Mouse (Mus musculus): ENCODE results near the gene Kcns3. TPM values are rescaled to one million over a fixed set of nuclear protein-coding genes. Genes with fewer than 3 reads are reported as not detected.

Kcns3 gene
- polyA plus RNA-seq, 1 experiment: 9.1 TPM

DNA sequence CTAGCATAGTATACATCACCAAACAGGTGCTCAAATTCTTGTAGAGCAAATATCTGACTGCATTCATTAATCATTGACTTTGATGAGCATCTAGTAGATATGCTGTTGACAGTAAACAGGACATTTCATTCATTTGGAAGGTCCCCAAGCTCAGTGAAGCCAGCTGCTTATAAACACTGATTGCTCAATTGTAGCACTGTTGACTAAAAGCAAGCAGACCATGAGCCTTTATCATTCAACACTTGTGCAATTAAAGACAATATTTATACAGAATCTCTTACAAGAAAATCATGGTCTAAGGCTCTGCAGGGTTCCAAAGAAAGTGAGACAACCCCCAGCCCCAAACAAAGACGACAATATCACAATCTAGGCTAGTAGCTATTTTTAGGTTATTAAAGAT is 6.0 kb downstream of the Kcns3 start:
- TF ChIP-seq POLR2A (IDR thresholded peaks at IDR 0.05; ENCODE audit: borderline replicate concordance, insufficient read depth, low read length) (no peak), CTCF (IDR thresholded peaks at IDR 0.05; ENCODE audit: borderline replicate concordance, insufficient read depth, low read depth, low read length) (no peak)

DNA sequence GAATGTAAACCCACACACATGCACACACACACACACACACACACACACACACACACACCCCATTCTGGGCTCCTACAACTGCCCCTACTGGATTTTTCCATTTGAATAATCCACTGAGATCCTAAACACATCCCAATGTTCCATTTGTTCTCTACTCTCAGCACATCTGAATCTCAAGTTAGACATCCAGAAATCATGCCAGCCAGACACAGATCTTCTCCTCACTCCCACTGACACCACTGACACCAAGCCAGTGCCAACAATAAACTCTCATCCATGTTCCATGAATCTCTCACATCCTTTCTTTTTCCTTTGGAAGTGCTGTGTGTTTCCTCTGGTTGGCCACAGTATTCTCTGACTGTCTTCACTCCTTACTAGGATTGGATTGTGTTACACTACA is 18.4 kb downstream of the Kcns3 start:
- H3K4me1 ChIP-seq (ENCODE audit: control insufficient read depth, insufficient read depth, low read length): no peaks in the 10 kb centered on the region
- no peak overlapping the region for H3K27ac ChIP-seq (ENCODE audit: insufficient read depth, low read length)
- TF ChIP-seq CTCF (IDR thresholded peaks at IDR 0.05; ENCODE audit: borderline replicate concordance, insufficient read depth, low read depth, low read length): no peak
- TF ChIP-seq POLR2A (IDR thresholded peaks at IDR 0.05; ENCODE audit: borderline replicate concordance, insufficient read depth, low read length): no peak

More for the DNA sequence above, 6.0 kb downstream of the Kcns3 start:
- DNase-seq: no peak
- no peaks in the 10 kb centered on the region; the same call in 1 of the 2 replicates for H3K27me3 ChIP-seq (ENCODE audit: control insufficient read depth, insufficient read depth, low read length)
- 70% methylated on average over 1 of the region's 1 CpGs for WGBS
- H3K4me1 ChIP-seq (ENCODE audit: control insufficient read depth, insufficient read depth, low read length): no peaks in the 10 kb centered on the region
- H3K4me3 ChIP-seq (replicated peaks; ENCODE audit: insufficient read depth, low read depth, low read length): no peak overlapping the region
- H3K27ac ChIP-seq (ENCODE audit: insufficient read depth, low read length): no peak overlapping the region

DNA sequence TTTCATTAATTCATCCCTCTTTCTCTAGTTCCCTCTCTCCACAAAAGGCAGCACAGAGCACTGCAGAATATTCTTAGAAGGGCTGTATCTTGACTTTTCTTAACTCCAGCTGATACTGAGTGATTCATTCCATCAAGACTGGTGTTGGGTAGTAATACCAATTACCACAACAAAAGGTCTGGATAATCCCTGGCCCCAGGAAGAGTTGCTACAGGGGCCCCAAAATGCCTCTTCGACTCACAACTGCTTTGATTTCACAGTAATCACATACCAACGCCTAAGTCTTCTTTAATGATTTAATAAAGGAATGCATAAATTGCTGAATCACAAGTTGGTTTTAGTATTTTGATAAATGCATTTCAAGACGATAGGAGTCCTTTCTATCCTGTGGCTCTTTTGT is 21.7 kb downstream of the Kcns3 start:
- Histone ChIP-seq H3K4me3 (replicated peaks; ENCODE audit: insufficient read depth, low read depth, low read length) (no peak overlapping the region), H3K27ac (ENCODE audit: insufficient read depth, low read length) (no peak overlapping the region), H3K27me3 (ENCODE audit: control insufficient read depth, insufficient read depth, low read length) (no peaks in the 10 kb centered on the region), H3K4me1 (ENCODE audit: control insufficient read depth, insufficient read depth, low read length) (no peaks in the 10 kb centered on the region)
- DNase-seq: no peak
- 32% methylated on average over 3 of the region's 3 CpGs for WGBS
- TF ChIP-seq POLR2A (IDR thresholded peaks at IDR 0.05; ENCODE audit: borderline replicate concordance, insufficient read depth, low read length) (no peak), CTCF (IDR thresholded peaks at IDR 0.05; ENCODE audit: borderline replicate concordance, insufficient read depth, low read depth, low read length) (no peak)

More for the DNA sequence above, 18.4 kb downstream of the Kcns3 start:
- no peak overlapping the region for H3K4me3 ChIP-seq (replicated peaks; ENCODE audit: insufficient read depth, low read depth, low read length)
- no peak for DNase-seq
- no peaks in the 10 kb centered on the region for H3K27me3 ChIP-seq (ENCODE audit: control insufficient read depth, insufficient read depth, low read length)

DNA sequence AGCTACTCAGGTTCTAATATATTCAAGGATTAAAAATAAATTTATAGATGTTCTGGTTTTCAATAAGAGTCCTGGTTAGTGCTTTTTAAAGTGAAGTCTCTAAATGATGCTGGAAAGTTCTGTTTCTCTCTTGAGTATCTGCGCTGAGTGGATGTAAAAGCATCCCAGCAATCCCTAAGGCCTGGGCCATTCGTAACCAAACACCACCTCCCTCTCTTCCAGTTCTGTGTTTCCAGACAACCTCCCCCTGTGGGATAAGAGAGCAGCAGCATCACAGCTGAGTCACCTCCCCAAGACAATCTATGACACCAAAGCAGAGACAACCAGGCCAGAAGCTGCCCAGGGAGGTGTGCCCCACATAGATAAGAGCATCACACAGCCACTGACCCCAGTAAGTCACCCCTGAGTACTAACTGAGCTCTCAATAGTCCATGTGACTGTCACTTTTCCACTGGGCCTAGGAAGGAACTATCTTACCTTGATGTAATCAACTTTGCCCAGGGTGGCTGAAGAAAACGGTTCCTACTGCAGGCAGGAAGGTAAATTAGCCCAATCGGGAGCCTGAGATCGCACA is 24.6 kb downstream of the Kcns3 start:
- no peaks in the 10 kb centered on the region for H3K27me3 ChIP-seq (ENCODE audit: control insufficient read depth, insufficient read depth, low read length)
- H3K4me1 ChIP-seq (ENCODE audit: control insufficient read depth, insufficient read depth, low read length): no peaks in the 10 kb centered on the region
- no peak overlapping the region for H3K27ac ChIP-seq (ENCODE audit: insufficient read depth, low read length)
- TF ChIP-seq POLR2A (IDR thresholded peaks at IDR 0.05; ENCODE audit: borderline replicate concordance, insufficient read depth, low read length) (no peak), CTCF (IDR thresholded peaks at IDR 0.05; ENCODE audit: borderline replicate concordance, insufficient read depth, low read depth, low read length) (no peak)
- WGBS: 79% methylated on average over 5 of the region's 5 CpGs
- DNase-seq: no peak
- H3K4me3 ChIP-seq (replicated peaks; ENCODE audit: insufficient read depth, low read depth, low read length): no peak overlapping the region

DNA sequence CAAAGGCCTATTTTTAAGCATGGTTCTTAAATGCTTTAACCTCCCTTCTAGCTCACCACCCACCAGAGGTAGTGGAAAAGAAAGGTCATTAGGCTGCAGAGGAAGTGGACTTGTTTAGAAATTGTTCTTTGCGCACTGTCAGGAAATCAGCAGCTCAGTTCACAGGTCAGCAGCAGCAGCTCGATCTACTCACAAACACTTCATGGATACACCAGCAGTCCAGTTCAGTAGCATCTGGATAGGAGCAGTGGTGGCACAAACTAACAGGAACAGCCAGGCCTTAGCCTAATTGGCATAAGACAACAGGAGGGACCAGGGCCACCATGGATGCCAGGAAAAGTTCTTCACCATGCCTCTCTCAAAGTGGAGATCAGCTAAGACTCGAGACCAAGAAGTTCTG is 49.3 kb downstream of the Kcns3 start:
- no peak overlapping the region for H3K27ac ChIP-seq (ENCODE audit: insufficient read depth, low read length)
- 83% methylated on average over 3 of the region's 3 CpGs for WGBS
- H3K27me3 ChIP-seq (ENCODE audit: control insufficient read depth, insufficient read depth, low read length): no peaks in the 10 kb centered on the region
- no peak overlapping the region for H3K4me3 ChIP-seq (replicated peaks; ENCODE audit: insufficient read depth, low read depth, low read length)
- DNase-seq: no peak
- TF ChIP-seq POLR2A (IDR thresholded peaks at IDR 0.05; ENCODE audit: borderline replicate concordance, insufficient read depth, low read length) (no peak), CTCF (IDR thresholded peaks at IDR 0.05; ENCODE audit: borderline replicate concordance, insufficient read depth, low read depth, low read length) (no peak)
- no peaks in the 10 kb centered on the region for H3K4me1 ChIP-seq (ENCODE audit: control insufficient read depth, insufficient read depth, low read length)

DNA sequence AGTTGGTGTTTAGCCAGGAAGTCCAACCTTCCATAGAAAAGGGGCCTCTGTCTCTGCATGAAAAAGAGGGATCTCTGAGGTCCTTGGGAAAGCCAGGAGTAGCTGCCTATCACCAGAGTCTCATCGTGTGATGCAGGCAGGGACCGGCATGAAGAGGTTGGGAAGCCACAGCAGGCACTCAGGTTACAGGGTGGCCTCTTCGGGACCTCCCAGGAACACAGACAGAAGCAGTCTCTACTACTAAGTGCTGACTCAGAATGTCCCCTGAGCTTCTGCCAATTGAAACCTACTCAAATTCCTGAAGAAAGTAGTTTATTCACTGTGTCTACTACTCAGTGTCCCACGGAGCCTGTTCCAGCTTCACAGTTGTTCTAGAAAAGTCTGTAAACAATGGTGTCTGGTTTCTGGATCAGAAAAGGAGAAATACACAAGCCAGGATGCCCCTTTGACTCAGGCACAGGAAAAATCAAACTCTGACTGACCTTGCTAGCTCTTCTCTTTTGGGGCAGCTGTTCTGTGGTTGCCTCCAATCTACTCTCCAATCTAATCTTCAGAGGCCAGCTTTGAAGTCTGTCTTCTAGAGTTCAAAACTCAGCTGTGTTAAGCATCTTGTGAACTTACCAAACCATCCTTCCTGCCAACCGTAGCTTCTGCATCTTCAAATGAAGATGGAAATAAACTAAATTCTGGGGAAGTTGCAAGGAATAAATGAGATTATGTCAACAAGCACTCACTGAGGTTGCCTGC is 62.1 kb downstream of the Kcns3 start:
- Histone ChIP-seq H3K4me1 (ENCODE audit: control insufficient read depth, insufficient read depth, low read length) (no peaks in the 10 kb centered on the region), H3K27me3 (ENCODE audit: control insufficient read depth, insufficient read depth, low read length) (no peaks in the 10 kb centered on the region), H3K4me3 (replicated peaks; ENCODE audit: insufficient read depth, low read depth, low read length) (no peak overlapping the region), H3K27ac (ENCODE audit: insufficient read depth, low read length) (no peak overlapping the region)
- 66% methylated on average over 5 of the region's 5 CpGs for WGBS
- TF ChIP-seq CTCF (IDR thresholded peaks at IDR 0.05; ENCODE audit: borderline replicate concordance, insufficient read depth, low read depth, low read length): no peak
- TF ChIP-seq POLR2A (IDR thresholded peaks at IDR 0.05; ENCODE audit: borderline replicate concordance, insufficient read depth, low read length): no peak
- DNase-seq: peak in 1 of 2 experiments; percentile 4

DNA sequence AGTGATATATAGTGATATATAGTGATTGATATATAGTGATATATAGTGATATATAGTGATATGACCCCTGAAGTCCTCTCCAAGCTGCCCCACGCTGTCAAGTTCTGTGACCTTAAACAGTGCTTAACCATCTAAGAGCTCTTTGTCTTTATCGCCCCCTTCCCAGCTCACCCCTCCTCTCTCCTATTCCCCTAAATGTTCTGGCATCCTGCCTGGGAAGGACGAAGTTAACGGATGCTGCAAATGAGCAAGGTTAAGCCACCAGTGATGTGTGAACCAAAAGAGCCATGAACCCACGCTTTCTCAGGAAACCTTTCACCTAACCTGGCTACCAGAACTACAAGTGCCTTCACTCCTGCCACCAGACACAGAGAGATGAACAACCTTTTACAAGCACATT is 64.0 kb downstream of the Kcns3 start:
- Histone ChIP-seq H3K27me3 (ENCODE audit: control insufficient read depth, insufficient read depth, low read length) (no peaks in the 10 kb centered on the region), H3K4me1 (ENCODE audit: control insufficient read depth, insufficient read depth, low read length) (no peaks in the 10 kb centered on the region), H3K4me3 (replicated peaks; ENCODE audit: insufficient read depth, low read depth, low read length) (no peak overlapping the region), H3K27ac (ENCODE audit: insufficient read depth, low read length) (no peak overlapping the region)
- WGBS: 34% methylated on average over 5 of the region's 5 CpGs
- DNase-seq: no peak
- TF ChIP-seq CTCF (IDR thresholded peaks at IDR 0.05; ENCODE audit: borderline replicate concordance, insufficient read depth, low read depth, low read length) (no peak), POLR2A (IDR thresholded peaks at IDR 0.05; ENCODE audit: borderline replicate concordance, insufficient read depth, low read length) (no peak)

DNA sequence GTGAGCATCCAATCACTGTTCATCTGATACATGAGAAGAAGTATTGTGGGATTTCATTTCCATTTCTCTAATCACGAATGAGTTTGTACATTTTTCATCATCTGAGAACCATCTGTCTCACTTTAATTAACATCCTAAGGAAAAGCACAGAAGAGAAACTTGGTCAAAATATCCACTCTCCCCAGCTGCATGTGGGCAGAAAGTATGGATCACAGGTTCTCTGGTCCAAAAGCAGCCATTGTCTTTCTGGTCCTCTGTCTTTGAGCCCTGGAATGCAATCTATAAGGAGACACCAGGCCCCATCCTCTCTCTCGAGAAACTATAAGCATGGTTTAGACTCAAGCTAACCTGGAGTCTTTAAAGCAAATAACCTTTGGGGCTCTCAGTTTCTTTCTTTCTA is 79.8 kb downstream of the Kcns3 start:
- TF ChIP-seq CTCF (IDR thresholded peaks at IDR 0.05; ENCODE audit: borderline replicate concordance, insufficient read depth, low read depth, low read length) (no peak), POLR2A (IDR thresholded peaks at IDR 0.05; ENCODE audit: borderline replicate concordance, insufficient read depth, low read length) (no peak)
- H3K27ac ChIP-seq (ENCODE audit: insufficient read depth, low read length): no peak overlapping the region
- 84% methylated on average over 2 of the region's 2 CpGs for WGBS
- no peaks in the 10 kb centered on the region for H3K4me1 ChIP-seq (ENCODE audit: control insufficient read depth, insufficient read depth, low read length)
- DNase-seq: no peak
- H3K4me3 ChIP-seq (replicated peaks; ENCODE audit: insufficient read depth, low read depth, low read length): no peak overlapping the region
- H3K27me3 ChIP-seq (ENCODE audit: control insufficient read depth, insufficient read depth, low read length): no peaks in the 10 kb centered on the region
